Mouse (Mus musculus) heart, embryonic 14.5 days (tissue): ENCODE measurements around the gene Lrrc74a. TPM values are rescaled to one million over a fixed set of nuclear protein-coding genes. Genes with fewer than 3 reads are reported as not detected.
A peak's percentile ranks its signal among the peaks of the same experiment; 100 is the strongest.

Experiments
- ATAC-seq: fragments of 200-750 bp; cut with Nextera tagmentation; 2 replicates; pipeline ENCODE4 v1.8.0; 2017; ENCODE audit warnings: low read depth, moderate TSS enrichment; ENCODE audit not compliant: insufficient number of reproducible peaks, insufficient read depth, low FRiP score
- H3K27ac ChIP-seq, 2 experiments: fragments of 200-500 bp in 1 of 2; fragments of 300-500 bp in 1 of 2; sonication (generic) in 1 of 2; replicated peaks in 1 of 2; 2 replicates each; pipeline ENCODE4 v1.5.1; 2012 to 2014; ENCODE audit warnings: low read depth in 2 of 2, low read length in 2 of 2, control low read depth in 1 of 2, mild to moderate bottlenecking in 1 of 2, mixed read lengths in 1 of 2; ENCODE audit not compliant: control insufficient read depth in 1 of 2, insufficient read depth in 1 of 2
- H3K27me3 ChIP-seq: fragments of 300-500 bp; sonication (generic); 2 replicates; pipeline ENCODE4 v1.6.1; 2014; ENCODE audit warnings: mild to moderate bottlenecking, low read length, control low read depth; ENCODE audit not compliant: control insufficient read depth, insufficient read depth
- H3K36me3 ChIP-seq: fragments of 300-500 bp; sonication (generic); 2 replicates; pipeline ENCODE4 v1.6.1; 2014; ENCODE audit warnings: mild to moderate bottlenecking, control low read depth, low read length, mixed read lengths; ENCODE audit not compliant: control insufficient read depth, insufficient read depth
- H3K4me1 ChIP-seq, 2 experiments: fragments of 200-500 bp in 1 of 2; fragments of 300-500 bp in 1 of 2; sonication (generic) in 1 of 2; 2 replicates each; pipeline ENCODE4 v1.6.1; 2012 to 2014; ENCODE audit warnings: low read length in 2 of 2, control low read depth in 1 of 2, mixed read lengths in 1 of 2; ENCODE audit not compliant: control insufficient read depth in 2 of 2, insufficient read depth in 2 of 2
- H3K4me2 ChIP-seq: fragments of 300-500 bp; sonication (generic); 2 replicates; pipeline ENCODE4 v1.6.1; 2014; ENCODE audit warnings: mild to moderate bottlenecking, low read length
- H3K4me3 ChIP-seq, 2 experiments: fragments of 200-500 bp in 1 of 2; fragments of 300-500 bp in 1 of 2; sonication (generic) in 1 of 2; 2 replicates each; pipeline ENCODE4 v1.5.1; 2012 to 2014; ENCODE audit warnings: low read length in 2 of 2, mild to moderate bottlenecking in 2 of 2, control low read depth in 1 of 2, low read depth in 1 of 2, moderate library complexity in 1 of 2; ENCODE audit not compliant: control insufficient read depth in 1 of 2, insufficient read depth in 1 of 2
- H3K9ac ChIP-seq: fragments of 300-500 bp; sonication (generic); 2 replicates; pipeline ENCODE4 v1.6.1; 2014; ENCODE audit warnings: mild to moderate bottlenecking, low read length
- H3K9me3 ChIP-seq: fragments of 300-500 bp; sonication (generic); 2 replicates; pipeline ENCODE4 v1.6.1; 2016; ENCODE audit warnings: low read length, control low read depth; ENCODE audit not compliant: control insufficient read depth
- WGBS: fragments of 180-500 bp; shearing (Covaris S2); extraction: QIAGEN DNeasy Blood & Tissue Kit; methylation state at CpG from one replicate; pipeline ENCODE4 v1.1.7; 2014; 5-methylcytosine and 5-hydroxymethylcytosine counted together
- polyA plus RNA-seq: library from polyadenylated mRNA; unstranded; fragments of >200 nt; fragmentation: Nextera tagmentation; extraction: Ambion mirVana; gene quantifications from 2 replicates; pipeline ENCODE4 v1.2.1, GENCODE M21; 2014

Gene Lrrc74a
- polyA plus RNA-seq, 1 experiment from 2014 or later: not detected

DNA sequence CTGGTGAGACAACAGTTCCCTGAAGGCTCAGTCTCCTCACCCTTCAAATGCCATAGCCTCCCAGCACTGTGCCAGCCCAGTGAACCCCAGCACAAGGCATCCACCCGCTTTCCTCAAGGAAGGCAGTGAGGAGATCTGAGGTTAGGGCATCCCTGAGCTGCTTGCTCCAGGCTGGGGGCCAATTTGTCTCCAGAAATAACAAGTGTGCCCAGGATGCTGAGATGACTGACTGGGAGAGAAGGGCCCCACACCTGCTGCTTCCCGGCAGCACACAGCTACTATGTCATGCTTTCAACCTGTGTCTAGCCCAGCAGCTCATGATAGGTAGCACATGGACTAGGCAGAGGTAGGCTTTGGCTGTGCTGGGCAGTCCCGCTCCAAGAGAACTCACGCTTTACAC lies 32.7 kb upstream of the Lrrc74a start:
- ATAC-seq: no peak
- Histone ChIP-seq H3K27me3 (no peaks in the 10 kb centered on the region), H3K36me3 (peaks cover 25% of the 10 kb centered on the region; the same call in 1 of the 2 replicates), H3K4me2 (no peak overlapping the region), H3K4me3 (no peak overlapping the region), H3K9me3 (peaks cover 5% of the 10 kb centered on the region; the same call in 1 of the 2 replicates), H3K27ac (no peak overlapping the region), H3K9ac (no peak overlapping the region), H3K4me1 (peaks cover 5 to 10% of the 10 kb centered on the region in 2 experiments)
- WGBS: 96% methylated on average over 4 of the region's 4 CpGs

DNA sequence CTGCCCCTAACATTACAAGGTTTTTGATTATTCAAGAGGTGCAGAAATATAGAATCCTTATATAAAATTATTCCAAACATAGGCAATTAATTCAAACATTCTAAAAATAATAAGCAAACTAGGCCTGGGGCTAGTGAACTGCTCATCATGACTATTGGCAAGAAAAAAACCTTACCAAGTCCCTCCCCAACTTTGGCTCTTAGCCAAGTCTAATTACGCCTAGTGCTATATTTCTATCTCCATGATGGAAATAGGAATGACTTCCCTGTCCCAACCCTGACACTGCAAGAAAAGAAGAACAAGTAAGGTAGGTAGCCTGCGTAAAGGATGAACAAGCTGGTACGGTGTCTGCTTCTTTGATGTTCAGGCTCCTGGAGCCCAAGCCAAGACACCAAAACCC lies 31.5 kb upstream of the Lrrc74a start:
- Histone ChIP-seq H3K4me3 (no peak overlapping the region), H3K9ac (no peak overlapping the region), H3K27ac (no peak overlapping the region), H3K36me3 (peaks cover 25% of the 10 kb centered on the region; the same call in 1 of the 2 replicates), H3K9me3 (no peaks in the 10 kb centered on the region), H3K27me3 (no peaks in the 10 kb centered on the region), H3K4me1 (peaks cover 5 to 10% of the 10 kb centered on the region in 2 experiments), H3K4me2 (no peak overlapping the region)
- ATAC-seq: no peak
- 89% methylated on average over 3 of the region's 3 CpGs for WGBS

DNA sequence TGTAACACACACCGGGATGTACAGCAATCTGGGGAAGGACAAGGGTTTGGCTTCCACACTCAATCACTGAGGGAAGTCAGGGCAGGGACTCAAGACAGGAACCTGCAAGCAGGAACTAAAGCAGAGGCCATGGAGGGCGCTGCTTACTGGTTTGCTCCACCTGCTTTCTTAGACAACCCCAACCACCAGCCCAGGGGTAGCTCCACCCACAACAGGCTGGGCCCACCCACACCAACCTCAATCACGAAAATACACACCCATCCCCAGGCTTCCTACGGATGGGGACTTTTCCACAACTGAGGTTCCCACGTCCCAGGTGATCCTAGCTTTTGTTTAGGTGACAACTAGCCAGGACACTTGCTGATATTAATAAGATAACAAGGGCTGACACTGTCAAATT lies 28.3 kb upstream of the Lrrc74a start:
- Histone ChIP-seq H3K4me2 (no peak overlapping the region), H3K36me3 (peaks cover 25% of the 10 kb centered on the region; the same call in 1 of the 2 replicates), H3K9ac (no peak overlapping the region), H3K4me1 (peaks cover 0 to 1% of the 10 kb centered on the region in 2 experiments; a peak in 1 of 4 replicates), H3K27ac (no peak overlapping the region), H3K4me3 (no peak overlapping the region), H3K9me3 (no peaks in the 10 kb centered on the region), H3K27me3 (no peaks in the 10 kb centered on the region)
- ATAC-seq: no peak
- 80% methylated on average over 5 of the region's 5 CpGs for WGBS

DNA sequence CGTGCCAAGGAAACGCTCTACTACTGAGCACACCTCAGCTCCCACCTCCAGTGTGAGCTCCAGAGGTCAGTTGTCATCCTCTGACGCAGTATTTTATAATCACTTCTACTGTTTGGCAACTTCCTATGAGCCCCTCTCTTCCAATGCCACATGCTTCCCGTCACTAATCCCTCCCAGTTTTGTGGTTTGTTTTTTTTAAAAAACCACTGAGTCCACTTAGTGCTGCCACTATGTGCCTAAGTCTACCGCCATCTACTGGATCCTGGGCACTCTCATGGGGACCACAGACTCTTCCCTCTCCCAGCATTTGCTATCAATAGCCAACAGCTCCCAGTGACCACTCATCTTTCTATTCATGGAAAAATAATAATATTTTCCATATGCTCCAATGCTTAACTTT lies 20.1 kb upstream of the Lrrc74a start:
- H3K9me3 ChIP-seq: no peaks in the 10 kb centered on the region
- whole genome bisulfite sequencing: 61% methylated on average over 5 of the region's 5 CpGs
- H3K27me3 ChIP-seq: no peaks in the 10 kb centered on the region
- no peak overlapping the region for H3K4me3 ChIP-seq
- ATAC-seq: no peak
- no peak overlapping the region for H3K27ac ChIP-seq
- H3K4me2 ChIP-seq: no peak overlapping the region
- H3K36me3 ChIP-seq: peaks cover 20% of the 10 kb centered on the region
- H3K4me1 ChIP-seq: no peaks in the 10 kb centered on the region
- H3K9ac ChIP-seq: no peak overlapping the region

DNA sequence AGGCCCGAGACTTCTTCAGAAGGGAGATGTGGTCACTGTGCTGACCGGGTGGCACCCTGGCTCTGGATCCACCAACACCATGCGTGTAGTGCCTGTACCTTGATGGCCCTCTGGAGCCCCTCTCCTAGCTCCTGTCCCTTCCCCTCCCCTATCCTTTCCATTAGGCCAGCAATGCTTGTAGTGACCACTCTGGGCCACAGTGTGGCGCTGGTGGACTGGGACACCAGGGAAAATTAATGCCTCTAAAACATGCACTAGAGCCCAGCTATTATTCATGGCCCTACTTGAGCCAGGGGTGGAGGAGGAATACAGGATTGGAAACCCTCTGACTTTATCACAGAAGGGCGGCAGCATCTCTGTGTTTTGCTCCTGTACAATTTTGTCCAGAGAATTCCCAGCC lies 18.8 kb upstream of the Lrrc74a start:
- Histone ChIP-seq H3K4me2 (no peak overlapping the region), H3K9me3 (no peaks in the 10 kb centered on the region), H3K9ac (no peak overlapping the region), H3K36me3 (peaks cover 28% of the 10 kb centered on the region), H3K27ac (no peak overlapping the region), H3K27me3 (no peaks in the 10 kb centered on the region), H3K4me1 (no peaks in the 10 kb centered on the region), H3K4me3 (no peak overlapping the region)
- ATAC-seq: no peak
- 48% methylated on average over 5 of the region's 5 CpGs for WGBS

DNA sequence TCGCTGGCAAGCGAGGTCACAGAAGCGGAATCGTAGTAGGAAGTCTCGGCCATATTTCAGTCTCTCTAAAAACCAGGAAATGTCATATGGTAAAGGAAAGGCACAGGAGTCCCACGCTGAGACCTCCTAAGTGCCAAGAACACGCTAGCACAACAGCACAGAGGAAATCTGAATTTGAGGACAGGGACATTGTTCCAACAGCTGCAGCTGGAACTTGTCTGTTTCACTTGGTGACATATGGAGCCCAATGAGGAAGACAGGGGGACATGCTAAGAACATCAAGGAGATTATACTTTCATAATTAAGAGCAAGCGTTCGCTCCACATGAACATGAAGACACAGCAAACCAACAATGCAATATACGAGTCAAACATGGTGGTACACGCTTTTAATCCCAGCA lies 17.2 kb upstream of the Lrrc74a start:
- no peak overlapping the region for H3K4me3 ChIP-seq
- H3K27ac ChIP-seq: no peak overlapping the region
- ATAC-seq: no peak
- H3K4me1 ChIP-seq: peaks cover 8 to 9% of the 10 kb centered on the region in 2 experiments
- H3K27me3 ChIP-seq: no peaks in the 10 kb centered on the region
- no peak overlapping the region for H3K4me2 ChIP-seq
- no peaks in the 10 kb centered on the region for H3K9me3 ChIP-seq
- H3K9ac ChIP-seq: no peak overlapping the region
- H3K36me3 ChIP-seq: peaks cover 32% of the 10 kb centered on the region
- WGBS: 85% methylated on average over 11 of the region's 11 CpGs

DNA sequence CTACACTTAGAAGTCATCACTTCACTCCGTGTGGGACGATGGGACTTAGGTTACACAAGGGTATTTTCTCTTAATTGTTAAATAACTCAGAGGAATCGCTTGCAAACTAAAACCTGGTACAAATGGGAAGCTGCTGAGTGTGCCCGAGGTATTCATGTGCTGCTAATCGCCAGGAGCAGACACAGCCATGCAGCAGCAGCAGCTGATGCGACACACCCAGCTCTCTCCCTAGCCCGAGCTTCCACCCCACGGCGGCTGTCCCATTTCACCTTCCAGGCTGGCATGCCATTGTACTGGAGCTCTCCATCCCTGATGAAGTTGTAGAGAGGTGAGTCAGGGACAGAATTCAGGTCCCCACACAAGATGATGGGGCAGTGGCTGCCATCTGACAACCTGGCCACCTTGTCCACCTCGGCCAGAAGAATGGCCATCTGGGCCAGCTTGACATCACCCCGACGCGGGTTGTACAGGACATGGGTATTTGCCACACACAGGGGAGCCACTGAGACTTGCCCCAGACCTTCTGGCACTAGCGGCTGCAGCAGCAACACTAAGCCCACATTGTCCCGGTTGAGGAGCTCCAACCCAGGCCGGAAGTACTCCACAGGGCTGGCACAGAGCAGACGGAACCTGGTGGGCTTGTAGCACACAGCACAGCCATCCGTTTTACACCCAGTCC lies 14.1 kb upstream of the Lrrc74a start:
- peaks cover 36% of the 10 kb centered on the region for H3K36me3 ChIP-seq
- no peak overlapping the region for H3K9ac ChIP-seq
- no peaks in the 10 kb centered on the region for H3K9me3 ChIP-seq
- H3K4me3 ChIP-seq: no peak overlapping the region
- H3K4me1 ChIP-seq: peaks cover 8 to 29% of the 10 kb centered on the region in 2 experiments
- H3K4me2 ChIP-seq: no peak overlapping the region
- WGBS: 86% methylated on average over 18 of the region's 18 CpGs
- no peaks in the 10 kb centered on the region for H3K27me3 ChIP-seq
- no peak overlapping the region for H3K27ac ChIP-seq
- no peak for ATAC-seq

DNA sequence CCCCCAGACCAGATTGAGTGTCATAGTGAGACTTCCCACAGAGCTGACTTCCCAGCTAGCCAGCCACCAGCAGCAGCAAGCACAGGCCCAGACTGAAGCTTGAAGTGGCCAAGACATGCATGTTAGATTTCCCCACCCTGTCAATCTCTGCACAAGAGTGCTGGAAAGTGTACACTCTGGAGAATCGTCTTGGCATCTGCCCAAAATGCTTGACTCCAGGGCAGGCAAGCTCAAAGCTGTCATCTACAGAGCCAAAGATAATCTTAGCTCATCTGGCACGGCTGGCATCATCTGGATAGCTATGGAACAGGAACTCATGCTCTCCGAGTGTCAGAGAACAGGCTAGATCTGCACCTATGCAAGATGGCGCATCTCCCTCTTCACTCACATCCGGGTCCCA lies 12.7 kb upstream of the Lrrc74a start:
- no peak overlapping the region for H3K4me3 ChIP-seq

More for the DNA sequence above, 12.7 kb upstream of the Lrrc74a start:
- no peak overlapping the region for H3K4me2 ChIP-seq
- no peak for ATAC-seq
- H3K4me1 ChIP-seq: peaks cover 8 to 33% of the 10 kb centered on the region in 2 experiments
- peaks cover 33% of the 10 kb centered on the region for H3K36me3 ChIP-seq
- no peaks in the 10 kb centered on the region for H3K9me3 ChIP-seq
- 45% methylated on average over 5 of the region's 5 CpGs for WGBS
- H3K27me3 ChIP-seq: no peaks in the 10 kb centered on the region
- H3K27ac ChIP-seq: peak overlapping the region in 1 of 2 experiments; percentile 57; a peak in 3 of 4 replicates
- H3K9ac ChIP-seq: peak overlapping the region; percentile 21; the same call in 1 of the 2 replicates
